Mouse (Mus musculus) heart, embryonic 11.5 days (tissue): ENCODE measurements around the gene Pomt2. TPM values are rescaled to one million over a fixed set of nuclear protein-coding genes. Genes with fewer than 3 reads are reported as not detected.

Source experiments
- ATAC-seq: fragments of 200-750 bp; cut with Nextera tagmentation; replicated peaks from 2 replicates; pipeline ENCODE4 v1.8.0; 2017; ENCODE audit warnings: moderate library complexity; ENCODE audit not compliant: insufficient number of reproducible peaks, low FRiP score, low TSS enrichment
- H3K27ac ChIP-seq: fragments of 300-500 bp; sonication (generic); 2 replicates; pipeline ENCODE4 v1.5.1; 2014; ENCODE audit warnings: mild to moderate bottlenecking, low read depth, low read length
- H3K27me3 ChIP-seq: fragments of 300-500 bp; sonication (generic); 2 replicates; pipeline ENCODE4 v1.6.1; 2014; ENCODE audit warnings: mild to moderate bottlenecking, low read length, mixed read lengths; ENCODE audit not compliant: control insufficient read depth, insufficient read depth
- H3K36me3 ChIP-seq: fragments of 300-500 bp; sonication (generic); 2 replicates; pipeline ENCODE4 v1.6.1; 2014; ENCODE audit warnings: mild to moderate bottlenecking, low read length, moderate library complexity, mixed read lengths; ENCODE audit not compliant: control insufficient read depth, insufficient read depth
- H3K4me1 ChIP-seq: fragments of 300-500 bp; sonication (generic); 2 replicates; pipeline ENCODE4 v1.6.1; 2014; ENCODE audit warnings: low read length; ENCODE audit not compliant: control insufficient read depth, insufficient read depth
- H3K4me2 ChIP-seq: fragments of 300-500 bp; sonication (generic); 2 replicates; pipeline ENCODE4 v1.6.1; 2014; ENCODE audit warnings: mild to moderate bottlenecking, moderate library complexity
- H3K4me3 ChIP-seq: fragments of 300-500 bp; sonication (generic); 2 replicates; pipeline ENCODE4 v1.5.1; 2014; ENCODE audit warnings: low read depth, low read length
- H3K9ac ChIP-seq: fragments of 300-500 bp; sonication (generic); 2 replicates; pipeline ENCODE4 v1.6.1; 2014; ENCODE audit warnings: mild to moderate bottlenecking, low read depth, low read length, moderate library complexity
- H3K9me3 ChIP-seq: fragments of 300-500 bp; sonication (generic); replicated peaks from 2 replicates; pipeline ENCODE4 v1.6.1; 2016; ENCODE audit warnings: low read length; ENCODE audit not compliant: control insufficient read depth
- WGBS: fragments of 180-500 bp; shearing (Covaris S2); extraction: QIAGEN DNeasy Blood & Tissue Kit; methylation state at CpG from one replicate; pipeline ENCODE4 v1.1.7; 2014; ENCODE audit not compliant: insufficient replicate concordance; 5-methylcytosine and 5-hydroxymethylcytosine counted together
- polyA plus RNA-seq: library from polyadenylated mRNA; unstranded; fragments of >200 nt; fragmentation: Nextera tagmentation; extraction: Ambion mirVana; gene quantifications from 2 replicates; pipeline ENCODE4 v1.2.1, GENCODE M21; 2014

The Pomt2 gene
- polyA plus RNA-seq = 14.5 and 15.2 TPM in 2 replicates

DNA sequence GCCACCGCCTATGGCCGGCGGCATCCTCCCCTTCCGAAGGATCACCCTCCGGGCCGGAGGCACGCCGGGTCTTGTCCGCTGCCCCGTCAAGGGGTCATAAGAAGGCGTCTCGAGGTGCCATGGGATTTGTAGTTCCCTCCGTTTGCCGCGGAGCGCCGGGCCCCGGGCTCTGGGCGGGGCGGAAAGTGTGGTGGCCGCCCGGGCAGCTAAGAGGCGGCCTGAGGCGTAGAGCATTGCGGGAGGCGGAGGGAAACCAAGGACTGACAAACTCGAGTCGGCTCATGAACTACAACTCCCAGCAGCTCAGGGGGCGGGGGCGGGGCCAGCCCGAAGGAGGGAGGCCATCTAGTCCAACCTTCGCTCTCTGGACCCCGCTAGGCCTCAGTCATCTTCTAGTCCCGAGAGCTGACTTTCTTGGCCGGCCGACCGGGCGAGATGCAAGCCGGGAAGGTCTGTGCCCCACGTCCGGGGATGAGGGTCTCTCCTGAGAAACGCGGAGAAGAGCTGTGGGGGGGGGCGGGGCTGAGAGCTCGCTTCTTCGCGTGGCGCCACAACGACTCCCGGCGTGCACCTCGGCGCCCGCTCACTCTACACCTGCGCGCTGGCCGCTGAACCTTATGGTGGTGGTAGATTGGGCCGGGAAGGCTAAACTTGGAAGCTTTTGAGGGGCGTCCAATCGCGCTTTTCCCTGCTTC is at the start of gene Pomt2:
Gene Pomt2, minus strand, starts transcription at position 574 of the 695 bp plus-strand sequence.
- peak; percentile 95 for ATAC-seq
- Histone ChIP-seq H3K4me2 (peak within 1 kb of the TSS; percentile 75), H3K4me3 (peak within 1 kb of the TSS; percentile 87), H3K4me1 (peaks cover 6% of the 10 kb centered on the region; the same call in 1 of the 2 replicates), H3K9ac (peak within 1 kb of the TSS; percentile 84), H3K36me3 (0 out of 2 replicates have a peak, but pooled peaks cover 3% of the 10 kb centered on the region), H3K27me3 (no peaks in the 10 kb centered on the region), H3K27ac (peak within 1 kb of the TSS; percentile 92), H3K9me3 (no peaks in the 10 kb centered on the region)
- under 1% methylated on average over 60 of the region's 61 CpGs for WGBS

GRCm38 (mm10) chr12:87196310-87196709 is 48.5 kb upstream of the Pomt2 start:
- Histone ChIP-seq H3K4me1 (peaks cover 3% of the 10 kb centered on the region; the same call in 1 of the 2 replicates), H3K4me3 (no peak overlapping the region), H3K36me3 (no peaks in the 10 kb centered on the region), H3K9me3 (no peaks in the 10 kb centered on the region), H3K4me2 (no peak overlapping the region), H3K27ac (no peak overlapping the region), H3K9ac (no peak overlapping the region), H3K27me3 (no peaks in the 10 kb centered on the region)
- ATAC-seq = no peak

GRCm38 (mm10) chr12:87195069-87195468 is 47.3 kb upstream of the Pomt2 start:
- Histone ChIP-seq H3K4me2 (no peak overlapping the region), H3K4me1 (peaks cover 3% of the 10 kb centered on the region; the same call in 1 of the 2 replicates), H3K9ac (no peak overlapping the region), H3K27me3 (no peaks in the 10 kb centered on the region), H3K9me3 (no peaks in the 10 kb centered on the region), H3K4me3 (no peak overlapping the region), H3K36me3 (no peaks in the 10 kb centered on the region), H3K27ac (no peak overlapping the region)
- ATAC-seq = no peak
- 70% methylated on average over 1 of the region's 1 CpGs for WGBS

GRCm38 (mm10) chr12:87193008-87193407 is 45.2 kb upstream of the Pomt2 start:
- Histone ChIP-seq H3K4me3 (no peak overlapping the region), H3K4me1 (no peaks in the 10 kb centered on the region), H3K27ac (no peak overlapping the region), H3K9me3 (no peaks in the 10 kb centered on the region), H3K4me2 (no peak overlapping the region), H3K9ac (no peak overlapping the region), H3K36me3 (no peaks in the 10 kb centered on the region), H3K27me3 (no peaks in the 10 kb centered on the region)
- ATAC-seq = no peak
- 85% methylated on average over 3 of the region's 3 CpGs for WGBS

- H3K9ac ChIP-seq = no peak overlapping the region
- WGBS = 92% methylated on average over 4 of the region's 4 CpGs
- no peak overlapping the region for H3K4me3 ChIP-seq
- H3K27me3 ChIP-seq = no peaks in the 10 kb centered on the region
- no peaks in the 10 kb centered on the region for H3K4me1 ChIP-seq
- H3K27ac ChIP-seq = no peak overlapping the region
- no peaks in the 10 kb centered on the region for H3K9me3 ChIP-seq
- no peak for ATAC-seq
- H3K36me3 ChIP-seq = no peaks in the 10 kb centered on the region
- no peak overlapping the region for H3K4me2 ChIP-seq
Observed at GRCm38 (mm10) chr12:87177631-87178030, 29.9 kb upstream of the Pomt2 start.

GRCm38 (mm10) chr12:87175194-87175946 is 27.6 kb upstream of the Pomt2 start:
- H3K9ac ChIP-seq = no peak overlapping the region
- H3K27me3 ChIP-seq = no peaks in the 10 kb centered on the region
- no peaks in the 10 kb centered on the region for H3K9me3 ChIP-seq
- 62% methylated on average over 4 of the region's 4 CpGs for WGBS
- ATAC-seq = no peak
- no peak overlapping the region for H3K27ac ChIP-seq
- H3K4me1 ChIP-seq = no peaks in the 10 kb centered on the region
- no peak overlapping the region for H3K4me2 ChIP-seq
- H3K4me3 ChIP-seq = no peak overlapping the region
- H3K36me3 ChIP-seq = no peaks in the 10 kb centered on the region

- peak; percentile 83 for ATAC-seq
- no peaks in the 10 kb centered on the region for H3K27me3 ChIP-seq
- H3K4me1 ChIP-seq = 0 out of 2 replicates have a peak, but pooled peaks cover 3% of the 10 kb centered on the region
- no peak overlapping the region for H3K4me3 ChIP-seq
- no peaks in the 10 kb centered on the region for H3K9me3 ChIP-seq
- 79% methylated on average over 5 of the region's 5 CpGs for WGBS
- no peaks in the 10 kb centered on the region; the same call in 1 of the 2 replicates for H3K36me3 ChIP-seq
- peak overlapping the region; percentile 24; the same call in 1 of the 2 replicates for H3K4me2 ChIP-seq
- peak overlapping the region; percentile 83 for H3K27ac ChIP-seq
- no peak overlapping the region for H3K9ac ChIP-seq
Observed at GRCm38 (mm10) chr12:87160815-87161214, 13.0 kb upstream of the Pomt2 start.

DNA sequence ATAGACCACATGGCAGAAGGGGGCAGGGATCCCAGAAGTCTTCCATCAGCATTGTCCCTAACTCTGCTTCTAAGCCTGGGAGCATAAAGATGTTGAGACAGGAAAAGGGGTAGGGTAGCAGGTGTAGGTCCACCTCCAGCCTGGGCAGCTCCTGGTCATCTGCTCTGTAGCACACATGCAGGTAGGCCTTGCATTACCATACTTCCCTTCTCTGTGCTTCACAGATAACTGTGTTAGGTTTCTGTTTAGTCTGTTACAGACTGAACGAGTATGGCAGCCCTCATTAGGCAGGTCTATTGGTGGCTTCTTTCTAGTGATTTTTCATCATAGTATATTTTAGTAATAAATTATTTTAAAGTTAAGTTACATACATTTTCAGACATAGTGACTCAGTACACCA is 12.5 kb upstream of the Pomt2 start:
- no peak; the same call in 1 of the 2 replicates for ATAC-seq
- no peak overlapping the region for H3K4me2 ChIP-seq
- 61% methylated on average over 1 of the region's 1 CpGs for WGBS
- H3K4me1 ChIP-seq = 0 out of 2 replicates have a peak, but pooled peaks cover 3% of the 10 kb centered on the region
- no peak overlapping the region for H3K9ac ChIP-seq
- H3K27me3 ChIP-seq = no peaks in the 10 kb centered on the region
- H3K36me3 ChIP-seq = no peaks in the 10 kb centered on the region; the same call in 1 of the 2 replicates
- H3K27ac ChIP-seq = peak overlapping the region; percentile 46; the same call in 1 of the 2 replicates
- no peak overlapping the region for H3K4me3 ChIP-seq
- no peaks in the 10 kb centered on the region for H3K9me3 ChIP-seq
